Mouse (Mus musculus) heart, embryonic 13.5 days (tissue): ENCODE data around the gene Capn9. TPM values are rescaled to one million over a fixed set of nuclear protein-coding genes. Genes with fewer than 3 reads are reported as not detected.

ENCODE experiments used
- ATAC-seq: fragments of 200-750 bp; cut with Nextera tagmentation; 2 replicates; pipeline ENCODE4 v1.8.0; 2017; ENCODE audit warnings: moderate TSS enrichment; ENCODE audit not compliant: insufficient number of reproducible peaks, low FRiP score, low TSS enrichment; ENCODE audit errors: extremely low read depth
- H3K27ac ChIP-seq: fragments of 300-500 bp; sonication (generic); replicated peaks from 2 replicates; pipeline ENCODE4 v1.5.1; 2015; ENCODE audit warnings: moderate library complexity, mild to moderate bottlenecking, inconsistent platforms
- H3K27me3 ChIP-seq: fragments of 300-500 bp; sonication (generic); replicated peaks from 2 replicates; pipeline ENCODE4 v1.6.1; 2015; ENCODE audit warnings: mild to moderate bottlenecking, inconsistent platforms
- H3K36me3 ChIP-seq: fragments of 300-500 bp; sonication (generic); 2 replicates; pipeline ENCODE4 v1.6.1; 2015; ENCODE audit warnings: mild to moderate bottlenecking, inconsistent platforms
- H3K4me1 ChIP-seq: fragments of 300-500 bp; sonication (generic); 2 replicates; pipeline ENCODE4 v1.6.1; 2015; ENCODE audit warnings: inconsistent platforms
- H3K4me2 ChIP-seq: fragments of 300-500 bp; sonication (generic); 2 replicates; pipeline ENCODE4 v1.6.1; 2015; ENCODE audit warnings: inconsistent platforms, mild to moderate bottlenecking, moderate library complexity
- H3K4me3 ChIP-seq: fragments of 300-500 bp; sonication (generic); 2 replicates; pipeline ENCODE4 v1.5.1; 2015; ENCODE audit warnings: moderate library complexity, mild to moderate bottlenecking, inconsistent platforms
- H3K9ac ChIP-seq: fragments of 300-500 bp; sonication (generic); 2 replicates; pipeline ENCODE4 v1.6.1; 2015; ENCODE audit warnings: inconsistent platforms, mild to moderate bottlenecking, moderate library complexity
- H3K9me3 ChIP-seq: fragments of 300-500 bp; sonication (generic); 2 replicates; pipeline ENCODE4 v1.6.1; 2016; ENCODE audit warnings: inconsistent platforms
- WGBS: fragments of 180-500 bp; shearing (Covaris S2); methylation state at CpG from one replicate; pipeline ENCODE4 v1.1.7; 2015; ENCODE audit warnings: mixed read lengths; 5-methylcytosine and 5-hydroxymethylcytosine counted together
- polyA plus RNA-seq: library from polyadenylated mRNA; unstranded; fragments of >200 nt; fragmentation: Nextera tagmentation; extraction: Ambion mirVana; gene quantifications from 2 replicates; pipeline ENCODE4 v1.2.1, GENCODE M21; 2015

The Capn9 gene
- polyA plus RNA-seq, 1 experiment from 2014 or later = 0.08 TPM

DNA sequence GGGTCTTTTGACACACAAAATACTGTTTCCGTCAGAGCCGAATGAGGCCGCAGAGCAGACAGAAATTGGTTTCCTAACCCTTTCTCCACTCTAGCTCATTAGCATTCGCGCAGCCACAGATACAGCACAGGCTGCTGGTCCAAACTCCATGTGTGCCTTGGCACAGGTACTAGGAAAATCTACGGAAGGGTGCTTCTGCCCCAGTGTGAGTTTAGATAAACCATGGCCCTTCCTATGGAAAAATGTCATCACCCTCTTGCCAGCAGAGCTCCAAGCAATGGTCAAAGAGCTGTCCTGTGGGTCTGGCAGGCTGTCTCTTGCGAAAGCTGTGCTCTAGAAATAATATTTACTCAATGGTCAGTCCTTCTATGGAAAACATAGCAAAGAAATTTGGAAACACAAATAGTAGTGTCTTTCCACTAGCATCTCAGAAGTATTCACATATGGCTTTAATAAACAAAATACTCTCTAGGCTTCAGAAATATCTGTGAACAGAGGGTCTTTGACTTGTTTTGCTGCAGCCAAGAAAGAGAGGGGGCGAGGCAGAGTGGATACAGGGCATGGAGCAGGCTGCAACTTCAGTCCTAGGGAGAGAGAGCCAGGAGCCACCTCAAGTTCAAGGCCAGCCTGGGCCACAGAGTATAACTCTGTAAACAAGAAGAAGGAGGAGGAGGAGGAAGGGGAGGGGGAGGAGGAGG lies 4.0 kb upstream of the Capn9 start:
- ATAC-seq = peak; percentile 40; the same call in 1 of the 2 replicates
- 51% methylated on average over 8 of the region's 8 CpGs for WGBS
- no peaks in the 10 kb centered on the region for H3K36me3 ChIP-seq
- 0 out of 2 replicates have a peak, but pooled peaks cover 4% of the 10 kb centered on the region for H3K27me3 ChIP-seq
- H3K4me2 ChIP-seq = no peak overlapping the region
- peaks cover 43% of the 10 kb centered on the region for H3K4me1 ChIP-seq
- no peak overlapping the region for H3K9ac ChIP-seq
- no peak overlapping the region for H3K4me3 ChIP-seq
- peak overlapping the region; percentile 80 for H3K27ac ChIP-seq
- no peaks in the 10 kb centered on the region for H3K9me3 ChIP-seq

DNA sequence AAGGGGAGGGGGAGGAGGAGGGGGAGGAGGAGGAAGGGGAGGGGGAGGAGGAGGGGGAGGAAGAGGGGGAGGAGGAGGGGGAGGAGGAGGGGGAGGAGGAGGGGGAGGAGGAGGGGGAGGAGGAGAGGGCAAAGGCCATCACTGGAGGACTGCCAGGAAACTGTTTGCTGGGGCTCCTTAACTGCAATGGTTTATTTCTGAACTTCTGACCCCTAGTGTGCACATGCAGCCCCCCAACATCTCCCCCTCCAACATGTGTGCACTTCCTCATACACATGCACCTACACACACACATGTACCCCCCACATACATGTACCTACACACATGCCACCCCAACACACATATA lies 3.5 kb upstream of the Capn9 start:
- H3K4me3 ChIP-seq = no peak overlapping the region
- ATAC-seq = no peak
- peak overlapping the region; percentile 51 for H3K27ac ChIP-seq
- H3K9me3 ChIP-seq = no peaks in the 10 kb centered on the region
- H3K4me1 ChIP-seq = peaks cover 43% of the 10 kb centered on the region
- H3K9ac ChIP-seq = no peak overlapping the region
- H3K4me2 ChIP-seq = no peak overlapping the region
- H3K36me3 ChIP-seq = no peaks in the 10 kb centered on the region
- H3K27me3 ChIP-seq = 0 out of 2 replicates have a peak, but pooled peaks cover 4% of the 10 kb centered on the region

DNA sequence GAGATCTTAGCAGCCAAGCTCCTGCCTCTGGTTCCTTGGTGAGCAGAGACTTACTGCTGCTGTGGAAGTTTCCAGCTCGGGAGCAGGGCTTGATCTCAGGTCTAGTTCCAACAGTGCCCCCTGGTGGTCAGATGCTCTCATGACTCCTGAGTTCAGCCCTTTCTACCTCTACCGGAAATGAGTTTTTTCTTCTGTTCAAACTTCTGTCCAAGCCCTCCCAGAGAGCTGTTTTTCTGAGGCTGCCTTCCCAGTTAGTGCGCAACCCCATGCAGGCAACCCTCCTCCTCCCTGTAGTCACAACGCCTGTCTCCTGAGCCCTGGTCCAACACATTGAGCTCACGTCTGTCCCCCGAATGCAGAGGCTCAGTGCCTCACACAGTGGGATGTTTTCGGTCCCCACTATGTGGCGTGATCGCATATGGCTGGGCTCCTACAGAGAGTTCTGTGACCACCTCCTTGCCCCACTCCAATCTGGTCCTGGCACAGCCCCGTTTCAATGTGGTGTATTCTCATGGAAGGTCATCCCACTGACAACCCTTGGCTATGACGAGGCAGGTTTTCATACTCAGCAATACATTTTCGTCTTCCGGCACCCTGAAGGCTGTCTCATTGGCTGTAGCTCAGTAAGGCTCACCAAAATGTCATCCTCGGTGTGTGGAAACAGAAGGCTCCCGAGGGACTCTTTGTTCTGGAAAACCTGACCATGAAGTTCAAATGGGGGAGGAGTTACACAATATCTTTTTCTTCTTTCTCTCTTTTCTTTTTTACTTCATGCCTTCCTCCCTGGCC lies 2.2 kb upstream of the Capn9 start:
- Histone ChIP-seq H3K36me3 (no peaks in the 10 kb centered on the region), H3K4me2 (peak overlapping the region; percentile 38; the same call in 1 of the 2 replicates), H3K4me3 (no peak overlapping the region), H3K9ac (peak overlapping the region; percentile 58), H3K27ac (peak overlapping the region; percentile 40; the same call in 1 of the 2 replicates), H3K27me3 (no peaks in the 10 kb centered on the region), H3K9me3 (no peaks in the 10 kb centered on the region), H3K4me1 (peaks cover 43% of the 10 kb centered on the region)
- WGBS = 57% methylated on average over 15 of the region's 15 CpGs
- ATAC-seq = no peak

DNA sequence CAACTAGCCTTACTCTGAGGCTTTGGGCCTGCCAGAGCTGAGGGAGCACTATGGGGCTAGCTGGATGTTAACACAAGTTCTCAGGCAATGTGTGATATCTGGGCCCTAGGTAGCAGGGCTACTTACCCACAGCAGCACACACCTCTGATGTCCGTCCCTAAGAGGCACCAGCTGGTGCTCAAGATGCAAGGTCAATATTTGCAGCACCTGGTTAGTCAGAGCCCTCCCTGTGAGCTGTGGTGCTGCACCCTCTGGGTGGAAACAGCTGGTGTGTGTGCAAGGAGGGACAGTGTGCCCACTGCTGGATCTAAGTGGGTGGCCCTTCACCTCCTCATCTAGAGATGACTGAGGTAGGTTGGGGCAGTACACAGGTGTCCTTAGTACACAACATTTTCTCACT lies 840 bp downstream of the Capn9 start:
- no peak overlapping the region for H3K4me2 ChIP-seq
- no peaks in the 10 kb centered on the region for H3K27me3 ChIP-seq
- ATAC-seq = no peak
- WGBS = 85% methylated on average over 1 of the region's 1 CpGs
- H3K9me3 ChIP-seq = no peaks in the 10 kb centered on the region
- no peak overlapping the region for H3K4me3 ChIP-seq
- peaks cover 18% of the 10 kb centered on the region for H3K4me1 ChIP-seq
- H3K36me3 ChIP-seq = no peaks in the 10 kb centered on the region
- H3K9ac ChIP-seq = no peak overlapping the region
- H3K27ac ChIP-seq = no peak overlapping the region

DNA sequence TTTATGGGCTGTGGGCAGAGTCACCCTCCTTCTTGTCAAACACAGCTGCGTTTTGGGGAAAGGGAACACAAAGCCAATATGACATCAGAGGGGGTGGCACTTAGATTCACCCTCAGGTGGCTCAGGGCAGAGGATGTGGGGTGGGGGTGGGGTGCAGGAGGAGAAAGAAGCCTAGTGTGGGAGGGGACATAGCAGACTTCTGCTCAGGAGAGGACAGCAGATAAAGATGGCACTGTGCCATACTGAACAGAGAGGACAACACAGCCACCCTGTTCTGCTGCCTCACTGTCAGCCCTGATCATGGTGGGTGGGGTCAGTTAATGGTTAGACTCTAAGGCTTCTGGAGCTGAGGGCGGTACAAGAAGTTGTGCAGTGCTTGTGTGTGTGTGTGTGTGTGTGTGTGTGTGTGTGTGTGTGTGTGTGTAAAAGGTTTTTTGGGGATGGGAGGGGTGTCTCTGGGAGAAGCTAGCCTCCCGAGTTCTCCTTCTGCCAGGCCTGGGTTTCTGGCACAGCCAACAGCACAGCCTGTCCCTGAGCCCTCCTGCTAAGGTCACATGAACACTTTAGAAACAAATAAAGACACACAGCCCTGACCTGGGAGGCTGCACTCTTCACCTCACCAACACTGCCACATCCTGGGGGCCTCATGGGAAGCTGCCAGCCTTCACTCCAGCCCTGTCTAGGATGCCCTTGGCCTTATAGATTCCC lies 10.0 kb downstream of the Capn9 start:
- WGBS = 50% methylated on average over 2 of the region's 3 CpGs
- no peaks in the 10 kb centered on the region; the same call in 1 of the 2 replicates for H3K27me3 ChIP-seq
- ATAC-seq = no peak
- no peak overlapping the region for H3K4me3 ChIP-seq
- H3K27ac ChIP-seq = peak overlapping the region; percentile 37; the same call in 1 of the 2 replicates
- peak overlapping the region; percentile 33; the same call in 1 of the 2 replicates for H3K9ac ChIP-seq
- H3K36me3 ChIP-seq = no peaks in the 10 kb centered on the region
- peaks cover 15% of the 10 kb centered on the region for H3K4me1 ChIP-seq
- no peak overlapping the region for H3K4me2 ChIP-seq
- H3K9me3 ChIP-seq = no peaks in the 10 kb centered on the region

DNA sequence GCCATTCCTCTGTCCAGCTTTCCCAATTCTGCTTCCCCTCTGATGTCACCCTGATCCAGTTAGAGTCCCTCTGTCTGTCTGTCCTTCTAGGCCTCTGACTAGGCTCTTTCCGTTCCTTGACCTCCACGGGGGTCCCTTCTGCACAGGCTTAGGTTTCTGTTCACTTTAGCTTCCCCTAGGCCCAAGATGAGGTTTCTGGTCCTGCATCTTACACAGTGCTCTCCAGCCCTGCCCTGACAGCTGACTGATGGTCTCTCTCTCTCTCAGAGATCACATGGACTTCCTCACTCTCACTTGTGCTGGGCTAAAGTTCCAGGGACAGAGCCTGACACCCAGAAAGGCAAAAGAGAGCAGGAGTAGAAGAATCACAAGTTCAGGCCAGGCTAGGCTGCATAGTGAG lies 10.6 kb downstream of the Capn9 start:
- Histone ChIP-seq H3K27ac (0 out of 2 replicates have a peak overlapping the region, but pooled peaks have one; percentile 3), H3K4me1 (peaks cover 15% of the 10 kb centered on the region), H3K9ac (peak overlapping the region; percentile 33), H3K4me2 (no peak overlapping the region), H3K27me3 (no peaks in the 10 kb centered on the region; the same call in 1 of the 2 replicates), H3K36me3 (no peaks in the 10 kb centered on the region), H3K4me3 (no peak overlapping the region), H3K9me3 (no peaks in the 10 kb centered on the region)
- 77% methylated on average over 2 of the region's 2 CpGs for WGBS
- no peak for ATAC-seq

DNA sequence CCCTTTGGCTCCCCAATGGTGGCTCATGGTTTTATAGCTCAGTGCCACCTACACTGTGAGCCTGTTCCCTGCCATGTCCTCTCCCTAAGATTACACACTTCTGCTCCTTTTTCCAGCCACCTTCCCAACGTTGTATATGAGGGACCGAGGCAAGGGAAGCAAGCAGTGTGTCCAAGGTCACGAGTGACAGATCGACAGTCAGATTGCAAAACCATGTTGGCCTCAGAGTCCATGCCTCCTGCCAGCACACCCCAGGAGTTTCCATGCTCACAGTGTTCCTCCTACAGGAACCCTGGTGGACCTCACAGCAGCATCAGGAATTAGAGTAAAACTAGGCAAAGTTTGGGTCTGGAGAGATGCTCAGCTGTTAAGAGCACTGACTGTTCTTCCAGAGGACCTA lies 13.5 kb downstream of the Capn9 start:
- no peaks in the 10 kb centered on the region for H3K36me3 ChIP-seq
- H3K9ac ChIP-seq = no peak overlapping the region
- no peak overlapping the region for H3K4me3 ChIP-seq
- H3K27me3 ChIP-seq = no peaks in the 10 kb centered on the region; the same call in 1 of the 2 replicates
- 67% methylated on average over 4 of the region's 4 CpGs for WGBS
- ATAC-seq = no peak
- peaks cover 15% of the 10 kb centered on the region for H3K4me1 ChIP-seq
- no peak overlapping the region for H3K27ac ChIP-seq
- no peaks in the 10 kb centered on the region for H3K9me3 ChIP-seq
- no peak overlapping the region for H3K4me2 ChIP-seq

DNA sequence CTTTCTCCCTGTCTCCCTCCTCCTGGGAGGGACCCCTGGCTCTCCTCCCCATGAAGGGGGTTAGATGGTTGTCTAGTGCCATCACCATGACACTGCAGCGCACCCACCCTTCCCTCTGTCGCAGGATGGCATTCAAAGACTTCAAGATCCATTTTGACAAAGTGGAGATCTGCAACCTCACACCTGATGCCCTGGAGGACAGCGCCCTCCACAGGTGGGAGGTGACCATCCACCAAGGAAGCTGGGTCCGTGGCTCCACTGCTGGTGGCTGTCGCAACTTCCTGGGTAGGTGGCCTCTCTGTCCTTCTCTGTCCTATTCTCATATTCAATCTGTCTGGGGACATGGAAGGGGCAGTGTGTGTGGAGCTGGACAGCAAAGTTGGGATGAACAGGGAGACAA lies 28.2 kb downstream of the Capn9 start:
- Histone ChIP-seq H3K4me3 (no peak overlapping the region), H3K27ac (no peak overlapping the region), H3K4me2 (no peak overlapping the region), H3K36me3 (no peaks in the 10 kb centered on the region), H3K9ac (no peak overlapping the region), H3K4me1 (no peaks in the 10 kb centered on the region), H3K9me3 (no peaks in the 10 kb centered on the region), H3K27me3 (peaks cover 30% of the 10 kb centered on the region)
- ATAC-seq = no peak
- 58% methylated on average over 5 of the region's 5 CpGs for WGBS

DNA sequence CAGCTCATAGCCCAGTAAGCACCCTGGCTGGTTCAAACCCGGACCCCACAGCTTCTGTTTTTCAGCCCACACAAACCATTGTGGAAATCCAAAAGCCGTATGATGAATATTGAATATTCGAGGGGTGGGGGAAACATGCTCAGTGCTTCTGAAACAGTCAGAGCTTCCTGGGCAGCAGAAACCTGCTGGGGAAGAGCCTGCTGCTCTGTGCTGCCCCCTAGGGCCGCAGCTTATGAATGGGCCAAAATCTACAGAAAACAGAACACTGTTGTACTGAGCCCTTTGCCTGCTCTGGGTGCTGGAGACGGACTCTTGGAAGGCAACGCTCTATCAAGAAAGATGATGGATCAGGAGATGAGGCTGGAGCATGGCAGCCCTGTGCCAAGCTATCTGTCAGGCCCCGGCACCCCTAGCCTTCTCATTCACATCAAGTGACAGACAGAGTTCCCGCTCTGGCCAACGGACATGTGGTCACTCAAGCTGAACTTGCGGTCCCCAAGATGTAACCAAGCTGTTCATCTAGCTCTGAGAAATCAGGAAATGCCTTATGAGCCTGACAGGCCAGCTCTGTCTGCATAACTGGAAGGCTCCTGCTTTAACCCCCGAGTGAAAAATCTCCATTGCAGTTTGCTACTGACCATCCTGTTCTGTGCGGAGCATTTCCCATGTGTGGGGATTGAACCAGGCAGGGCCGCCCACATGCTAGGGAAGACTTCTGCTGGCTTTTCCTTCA lies 32.5 kb downstream of the Capn9 start:
- no peak overlapping the region for H3K4me3 ChIP-seq
- 58% methylated on average over 13 of the region's 13 CpGs for WGBS
- no peak for ATAC-seq

DNA sequence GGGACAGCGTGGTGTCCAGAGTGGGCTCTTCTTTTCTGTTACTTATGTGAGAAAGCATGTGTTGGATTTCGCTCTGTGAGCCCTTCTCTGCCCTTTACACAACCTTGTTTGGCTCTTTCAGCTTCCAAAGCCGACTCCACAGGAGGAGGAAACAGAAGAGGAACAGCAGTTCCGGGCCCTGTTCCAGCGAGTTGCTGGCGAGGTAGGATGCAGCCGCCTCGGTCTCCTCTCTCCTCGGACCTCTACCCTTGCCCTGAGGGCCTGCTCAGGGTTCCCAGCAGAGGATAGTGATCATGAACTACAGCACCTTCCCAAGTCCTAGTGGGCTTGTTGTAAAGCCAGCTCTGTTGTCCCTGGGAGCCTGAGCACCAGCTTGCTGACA lies 33.1 kb downstream of the Capn9 start:
- H3K27me3 ChIP-seq = peaks cover 27% of the 10 kb centered on the region
- no peak overlapping the region for H3K27ac ChIP-seq
- no peak overlapping the region for H3K4me3 ChIP-seq
- H3K4me1 ChIP-seq = no peaks in the 10 kb centered on the region
- ATAC-seq = no peak
- H3K9me3 ChIP-seq = no peaks in the 10 kb centered on the region
- no peaks in the 10 kb centered on the region for H3K36me3 ChIP-seq
- no peak overlapping the region for H3K9ac ChIP-seq
- H3K4me2 ChIP-seq = no peak overlapping the region
- WGBS = 66% methylated on average over 9 of the region's 9 CpGs

More for the DNA sequence above, 32.5 kb downstream of the Capn9 start:
- no peak overlapping the region for H3K9ac ChIP-seq
- H3K4me2 ChIP-seq = no peak overlapping the region
- H3K4me1 ChIP-seq = no peaks in the 10 kb centered on the region
- H3K36me3 ChIP-seq = no peaks in the 10 kb centered on the region
- no peaks in the 10 kb centered on the region for H3K9me3 ChIP-seq
- peaks cover 31% of the 10 kb centered on the region for H3K27me3 ChIP-seq
- H3K27ac ChIP-seq = no peak overlapping the region

DNA sequence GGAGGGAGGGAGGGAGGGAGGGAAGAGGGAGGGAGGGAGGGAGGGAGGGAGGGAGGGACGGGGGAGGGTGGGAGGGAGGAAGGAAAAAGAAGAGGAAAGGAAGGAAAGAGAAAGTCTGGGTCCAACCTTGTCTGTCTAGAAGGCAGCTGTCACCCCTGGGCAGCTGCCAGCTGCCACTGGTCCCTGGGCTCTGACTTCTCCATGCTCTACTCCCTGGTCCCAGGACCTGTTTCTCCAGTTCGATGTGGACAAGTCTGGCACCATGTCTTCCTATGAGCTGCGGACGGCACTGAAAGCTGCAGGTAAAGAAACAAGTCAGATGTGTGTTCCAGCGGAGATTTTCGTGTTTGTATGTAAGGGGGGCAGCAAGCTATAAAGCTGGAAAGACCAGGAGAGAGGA lies 38.4 kb downstream of the Capn9 start:
- Histone ChIP-seq H3K9ac (no peak overlapping the region), H3K36me3 (no peaks in the 10 kb centered on the region), H3K4me3 (no peak overlapping the region), H3K4me1 (peaks cover 7% of the 10 kb centered on the region; the same call in 1 of the 2 replicates), H3K27me3 (peaks cover 14% of the 10 kb centered on the region), H3K4me2 (no peak overlapping the region), H3K9me3 (no peaks in the 10 kb centered on the region), H3K27ac (no peak overlapping the region)
- WGBS = 80% methylated on average over 5 of the region's 6 CpGs
- ATAC-seq = no peak
